Mouse (Mus musculus) liver, embryonic 14.5 days (tissue): Measurements from ENCODE around the gene Akt1. TPM values are rescaled to one million over a fixed set of nuclear protein-coding genes. Genes with fewer than 3 reads are reported as not detected.

ENCODE experiments used
- ATAC-seq: fragments of 200-750 bp; cut with Nextera tagmentation; 2 replicates; pipeline ENCODE4 v1.8.0; 2017; ENCODE audit warnings: moderate number of reproducible peaks, mild to moderate bottlenecking, moderate library complexity; ENCODE audit not compliant: insufficient read depth
- DNase-seq, 3 experiments: peaks; one replicate each; pipeline ENCODE4 v3.0.0-alpha.2; 2012 to 2013; ENCODE audit warnings: low read depth in 3 of 3, low spot score in 3 of 3
- H3K27ac ChIP-seq: fragments of 300-500 bp; sonication (generic); 2 replicates; pipeline ENCODE4 v1.5.1; 2014; ENCODE audit warnings: moderate library complexity, mild to moderate bottlenecking, control low read depth, inconsistent platforms
- H3K27me3 ChIP-seq: fragments of 300-500 bp; sonication (generic); 2 replicates; pipeline ENCODE4 v1.6.1; 2014; ENCODE audit warnings: mild to moderate bottlenecking, low read length, moderate library complexity; ENCODE audit not compliant: control insufficient read depth, insufficient read depth
- H3K36me3 ChIP-seq: fragments of 300-500 bp; sonication (generic); replicated peaks from 2 replicates; pipeline ENCODE4 v1.6.1; 2014; ENCODE audit warnings: low read depth; ENCODE audit not compliant: control insufficient read depth, insufficient read depth
- H3K4me1 ChIP-seq, 2 experiments: fragments of 200-500 bp in 1 of 2; fragments of 300-500 bp in 1 of 2; sonication (generic) in 1 of 2; replicated peaks; 2 replicates each; pipeline ENCODE4 v1.6.1; 2012 to 2014; ENCODE audit warnings: antibody characterized with exemption in 1 of 2, inconsistent platforms in 1 of 2, low read length in 1 of 2; ENCODE audit not compliant: control insufficient read depth in 2 of 2, insufficient read depth in 2 of 2
- H3K4me2 ChIP-seq: fragments of 300-500 bp; sonication (generic); 2 replicates; pipeline ENCODE4 v1.6.1; 2014; ENCODE audit warnings: low read depth, mild to moderate bottlenecking, control low read depth, moderate library complexity
- H3K4me3 ChIP-seq, 2 experiments: fragments of 200-500 bp in 1 of 2; fragments of 300-500 bp in 1 of 2; sonication (generic) in 1 of 2; 2 replicates each; pipeline ENCODE4 v1.5.1; 2012 to 2014; ENCODE audit warnings: low read depth in 2 of 2, low read length in 2 of 2, mild to moderate bottlenecking in 2 of 2, control low read depth in 1 of 2, inconsistent platforms in 1 of 2, moderate library complexity in 1 of 2; ENCODE audit not compliant: insufficient read depth in 1 of 2
- H3K9ac ChIP-seq: fragments of 300-500 bp; sonication (generic); replicated peaks from 2 replicates; pipeline ENCODE4 v1.6.1; 2014; ENCODE audit warnings: mild to moderate bottlenecking, control low read depth, moderate library complexity
- H3K9me3 ChIP-seq: fragments of 300-500 bp; sonication (generic); 2 replicates; pipeline ENCODE4 v1.6.1; 2016; ENCODE audit warnings: low read length, mixed read lengths; ENCODE audit not compliant: control insufficient read depth
- CTCF ChIP-seq: IDR thresholded peaks from 2 replicates; pipeline ENCODE4 v1.5.1; 2016; ENCODE audit warnings: antibody characterized with exemption, low read depth, control low read depth
- EP300 ChIP-seq: IDR thresholded peaks from 2 replicates; pipeline ENCODE4 v1.6.1; 2016; ENCODE audit warnings: antibody characterized with exemption, low read depth
- WGBS: fragments of 180-500 bp; shearing (Covaris S2); extraction: QIAGEN DNeasy Blood & Tissue Kit; methylation state at CpG from one replicate; pipeline ENCODE4 v1.1.7; 2014; ENCODE audit not compliant: insufficient replicate concordance; 5-methylcytosine and 5-hydroxymethylcytosine counted together
- polyA plus RNA-seq, 2 experiments: library from polyadenylated mRNA; depleted of rRNA in 1 of 2; stranded (reverse) in 1 of 2; unstranded in 1 of 2; fragments of >200 nt; fragmentation: Nextera tagmentation in 1 of 2; extraction: Ambion mirVana in 1 of 2; gene quantifications; 2 replicates each; pipeline versions ENCODE4 v1.2.1 to v1.2.3; 2012 to 2014

Akt1 gene
- polyA plus RNA-seq, 2 experiments: 9.9 to 41.2 TPM

GRCm38 (mm10) chr12:112718995-112719394 lies 44.3 kb upstream of the Akt1 start:
- Histone ChIP-seq H3K36me3 (no peaks in the 10 kb centered on the region), H3K4me3 (no peak overlapping the region), H3K27me3 (peaks cover 30% of the 10 kb centered on the region), H3K4me2 (no peak overlapping the region), H3K9me3 (no peaks in the 10 kb centered on the region), H3K4me1 (no peaks in the 10 kb centered on the region; a peak in 1 of 4 replicates), H3K27ac (no peak overlapping the region), H3K9ac (no peak overlapping the region)
- ATAC-seq: no peak
- DNase-seq: no peak
- no peak for TF ChIP-seq CTCF
- no peak for TF ChIP-seq EP300
- WGBS: 54% methylated on average over 5 of the region's 5 CpGs

DNA sequence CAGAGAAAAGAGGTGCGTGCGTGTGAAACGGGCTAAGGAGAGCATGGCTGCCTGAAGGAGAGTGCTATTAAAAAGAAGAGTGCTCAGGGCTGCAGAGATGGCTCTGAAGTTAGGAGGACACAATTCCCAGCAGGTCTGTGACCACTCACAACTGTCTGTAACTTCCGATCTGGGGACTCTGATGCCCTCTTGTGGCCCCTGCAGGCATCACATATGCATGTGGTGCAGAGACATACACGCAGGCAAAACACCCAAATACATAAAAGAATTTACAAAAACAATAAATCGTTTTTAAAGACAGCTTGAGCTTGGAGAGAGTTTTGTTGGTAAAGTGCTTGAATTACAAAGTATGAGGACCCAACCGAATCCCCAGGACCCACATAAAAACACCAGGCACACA lies 42.5 kb upstream of the Akt1 start:
- DNase-seq: no peak
- Histone ChIP-seq H3K27me3 (peaks cover 16% of the 10 kb centered on the region), H3K9me3 (no peaks in the 10 kb centered on the region), H3K4me3 (no peak overlapping the region), H3K27ac (no peak overlapping the region), H3K9ac (no peak overlapping the region), H3K36me3 (no peaks in the 10 kb centered on the region), H3K4me2 (no peak overlapping the region), H3K4me1 (no peaks in the 10 kb centered on the region; a peak in 1 of 4 replicates)
- 17% methylated on average over 7 of the region's 7 CpGs for WGBS
- ATAC-seq: no peak
- TF ChIP-seq CTCF: peak; percentile 77
- no peak for TF ChIP-seq EP300

- 55% methylated on average over 3 of the region's 3 CpGs for WGBS
- Histone ChIP-seq H3K4me1 (no peaks in the 10 kb centered on the region), H3K9me3 (no peaks in the 10 kb centered on the region), H3K9ac (no peak overlapping the region), H3K27ac (no peak overlapping the region), H3K4me3 (no peak overlapping the region), H3K27me3 (no peaks in the 10 kb centered on the region), H3K4me2 (no peak overlapping the region), H3K36me3 (no peaks in the 10 kb centered on the region)
- no peak for TF ChIP-seq EP300
- TF ChIP-seq CTCF: no peak
- DNase-seq: no peak
- no peak for ATAC-seq
These were observed 39.3 kb upstream of the Akt1 start for GRCm38 (mm10) chr12:112713984-112714383.

DNA sequence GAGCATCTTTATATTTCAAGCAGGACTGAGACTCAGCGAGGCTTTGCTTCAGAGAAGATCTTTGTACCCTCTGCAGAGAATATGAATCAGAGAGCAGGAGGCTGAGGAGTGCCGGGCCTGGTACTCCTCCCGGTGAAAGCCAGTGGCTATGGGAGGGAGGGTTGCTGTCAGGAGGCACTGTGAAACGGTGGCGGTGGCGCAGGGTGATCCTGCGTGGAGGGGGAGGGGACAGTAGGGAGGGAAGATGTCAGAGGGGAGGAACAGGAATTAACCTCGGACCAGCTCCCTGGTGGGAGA lies 32.8 kb upstream of the Akt1 start:
- WGBS: 16% methylated on average over 8 of the region's 8 CpGs
- TF ChIP-seq CTCF: no peak
- TF ChIP-seq EP300: no peak
- H3K4me2 ChIP-seq: no peak overlapping the region
- no peaks in the 10 kb centered on the region for H3K4me1 ChIP-seq
- no peak for DNase-seq
- H3K27me3 ChIP-seq: peaks cover 6% of the 10 kb centered on the region; the same call in 1 of the 2 replicates
- H3K4me3 ChIP-seq: no peak overlapping the region
- no peaks in the 10 kb centered on the region for H3K36me3 ChIP-seq
- H3K9me3 ChIP-seq: no peaks in the 10 kb centered on the region
- ATAC-seq: peak; percentile 26; the same call in 1 of the 2 replicates
- no peak overlapping the region for H3K9ac ChIP-seq
- H3K27ac ChIP-seq: no peak overlapping the region

- peak; percentile 54; the same call in 1 of the 2 replicates for ATAC-seq
- no peak overlapping the region for H3K9ac ChIP-seq
- peaks cover 6% of the 10 kb centered on the region; the same call in 1 of the 2 replicates for H3K27me3 ChIP-seq
- H3K27ac ChIP-seq: no peak overlapping the region
- peak in 2 of 3 experiments; percentile 24 to 42 for DNase-seq
- H3K4me3 ChIP-seq: no peak overlapping the region
- no peak overlapping the region; the same call in 1 of the 2 replicates for H3K4me2 ChIP-seq
- H3K36me3 ChIP-seq: no peaks in the 10 kb centered on the region
- WGBS: 10% methylated on average over 32 of the region's 32 CpGs
- H3K4me1 ChIP-seq: no peaks in the 10 kb centered on the region
- H3K9me3 ChIP-seq: no peaks in the 10 kb centered on the region
- no peak for TF ChIP-seq EP300
- TF ChIP-seq CTCF: peak; percentile 98
These were observed 32.3 kb upstream of the Akt1 start for GRCm38 (mm10) chr12:112706704-112707572.
